Mouse (Mus musculus): ENCODE data around the gene Ankrd1.
A peak's percentile ranks its signal among the peaks of the same experiment; 100 is the strongest.

- peak; percentile 43; the same call in 1 of the 2 replicates for TF ChIP-seq POLR2A (IDR thresholded peaks at IDR 0.05; ENCODE audit: insufficient read depth, low read depth, low read length)
- TF ChIP-seq CTCF (IDR thresholded peaks at IDR 0.05; ENCODE audit: insufficient read depth, low read depth, low read length) = no peak
These were observed 36.4 kb downstream of the Ankrd1 start, which contains the start of gene Rpp30 for GRCm38 (mm10) chr19:36083262-36084225.

Data from olfactory bulb, adult 2 months (tissue).